Mouse (Mus musculus) small intestine, adult 2 months (tissue): ENCODE data around the gene Sulf2.

ENCODE experiments used
- CTCF ChIP-seq: fragments of 200-500 bp; IDR thresholded peaks from 2 replicates; pipeline ENCODE4 v1.5.1; 2012; ENCODE audit warnings: low read depth, mild to moderate bottlenecking, control low read depth, inconsistent platforms, low read length, moderate library complexity, mixed read lengths; ENCODE audit not compliant: insufficient replicate concordance, insufficient read length; ENCODE audit errors: extremely low read depth
- POLR2A ChIP-seq: fragments of 200-500 bp; IDR thresholded peaks from 2 replicates; pipeline ENCODE4 v1.6.1; 2012; ENCODE audit warnings: low read depth, mild to moderate bottlenecking, control low read depth, inconsistent platforms, low read length, moderate library complexity

DNA sequence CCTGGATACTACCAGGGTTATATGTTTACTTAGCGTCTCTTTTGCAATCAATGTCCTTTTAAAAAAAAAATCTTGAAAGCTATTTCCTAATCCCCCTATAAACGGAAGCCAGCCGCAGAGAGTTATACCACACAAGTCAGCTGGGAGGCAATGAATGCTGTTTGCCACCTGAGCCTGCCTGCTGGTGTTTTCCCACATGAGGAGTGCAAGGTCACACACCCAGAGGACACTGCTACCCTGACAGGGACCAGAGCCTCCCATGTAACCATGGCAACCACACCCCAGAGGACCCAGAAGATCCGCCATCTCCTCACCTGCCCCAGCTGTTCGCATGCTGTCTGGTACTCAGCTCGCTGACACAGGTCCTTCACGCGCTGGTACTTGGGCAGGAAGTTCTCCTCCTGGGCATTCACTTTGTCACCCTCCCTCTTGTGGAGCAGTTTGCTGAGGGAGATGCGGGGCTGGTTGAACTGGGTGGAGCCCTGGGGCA, 71.9 kb downstream of the Sulf2 start:
- TF ChIP-seq CTCF: no peak
- no peak for TF ChIP-seq POLR2A
